Mouse (Mus musculus) lung, embryonic 14.5 days (tissue): ENCODE data around the gene D1Ertd622e. TPM values are rescaled to one million over a fixed set of nuclear protein-coding genes. Genes with fewer than 3 reads are reported as not detected.
A peak's percentile ranks its signal among the peaks of the same experiment; 100 is the strongest.

Experiments
- ATAC-seq: fragments of 200-750 bp; cut with Nextera tagmentation; 2 replicates; pipeline ENCODE4 v1.8.0; 2017; ENCODE audit warnings: mild to moderate bottlenecking, moderate TSS enrichment, moderate library complexity; ENCODE audit not compliant: insufficient read depth
- DNase-seq: peaks from one replicate; pipeline ENCODE4 v3.0.0-alpha.2; 2015
- H3K27ac ChIP-seq: fragments of 300-500 bp; sonication (generic); 2 replicates; pipeline ENCODE4 v1.5.1; 2014; ENCODE audit warnings: low read depth, mild to moderate bottlenecking, moderate library complexity
- H3K27me3 ChIP-seq: fragments of 300-500 bp; sonication (generic); 2 replicates; pipeline ENCODE4 v1.6.1; 2014; ENCODE audit warnings: low read length, control low read depth; ENCODE audit not compliant: insufficient read depth
- H3K36me3 ChIP-seq: fragments of 300-500 bp; sonication (generic); 2 replicates; pipeline ENCODE4 v1.6.1; 2014; ENCODE audit warnings: control low read depth; ENCODE audit not compliant: insufficient read depth
- H3K4me1 ChIP-seq: fragments of 300-500 bp; sonication (generic); 2 replicates; pipeline ENCODE4 v1.6.1; 2014; ENCODE audit warnings: antibody characterized with exemption, control low read depth; ENCODE audit not compliant: insufficient read depth
- H3K4me2 ChIP-seq: fragments of 300-500 bp; sonication (generic); 2 replicates; pipeline ENCODE4 v1.6.1; 2014; ENCODE audit warnings: mild to moderate bottlenecking
- H3K4me3 ChIP-seq: fragments of 300-500 bp; sonication (generic); 2 replicates; pipeline ENCODE4 v1.5.1; 2014; ENCODE audit warnings: low read depth, low read length
- H3K9ac ChIP-seq: fragments of 300-500 bp; sonication (generic); 2 replicates; pipeline ENCODE4 v1.6.1; 2014
- H3K9me3 ChIP-seq: fragments of 300-500 bp; sonication (generic); 2 replicates; pipeline ENCODE4 v1.6.1; 2016; ENCODE audit warnings: low read depth, low read length, control low read depth
- CTCF ChIP-seq: IDR thresholded peaks from 2 replicates; pipeline ENCODE4 v1.5.1; 2016; ENCODE audit warnings: antibody characterized with exemption, low read depth
- WGBS: fragments of 180-500 bp; shearing (Covaris S2); extraction: QIAGEN DNeasy Blood & Tissue Kit; methylation state at CpG from one replicate; pipeline ENCODE4 v1.1.7; 2014; 5-methylcytosine and 5-hydroxymethylcytosine counted together
- polyA plus RNA-seq: library from polyadenylated mRNA; unstranded; fragments of >200 nt; fragmentation: Nextera tagmentation; extraction: Ambion mirVana; gene quantifications from 2 replicates; pipeline ENCODE4 v1.2.1, GENCODE M21; 2014

The D1Ertd622e gene
- 17.1 and 19.3 TPM in 2 replicates for polyA plus RNA-seq

GRCm38 (mm10) chr1:97661406-97662241, at the start of gene D1Ertd622e:
Gene D1Ertd622e, minus strand, starts transcription at chr1:97662074.
- H3K27me3 ChIP-seq: no peaks in the 10 kb centered on the region
- ATAC-seq (peak; percentile 94), DNase-seq (peak; percentile 87)
- peak within 1 kb of the TSS; percentile 70 for H3K9ac ChIP-seq
- no peaks in the 10 kb centered on the region for H3K36me3 ChIP-seq
- no peak for TF ChIP-seq CTCF
- H3K27ac ChIP-seq: peak within 1 kb of the TSS; percentile 77
- H3K4me1 ChIP-seq: no peaks in the 10 kb centered on the region
- under 1% methylated on average over 73 of the region's 106 CpGs for WGBS
- no peaks in the 10 kb centered on the region for H3K9me3 ChIP-seq
- peak within 1 kb of the TSS; percentile 66 for H3K4me3 ChIP-seq
- peak within 1 kb of the TSS; percentile 95 for H3K4me2 ChIP-seq

- no peaks in the 10 kb centered on the region for H3K9me3 ChIP-seq
- DNase-seq (no peak), ATAC-seq (no peak)
- H3K4me3 ChIP-seq: no peak overlapping the region
- no peak overlapping the region for H3K4me2 ChIP-seq
- H3K9ac ChIP-seq: no peak overlapping the region
- no peaks in the 10 kb centered on the region for H3K4me1 ChIP-seq
- no peaks in the 10 kb centered on the region for H3K27me3 ChIP-seq
- TF ChIP-seq CTCF: no peak
- H3K27ac ChIP-seq: no peak overlapping the region
- peaks cover 43% of the 10 kb centered on the region for H3K36me3 ChIP-seq
- WGBS: 82% methylated on average over 3 of the region's 3 CpGs
These were observed 48.6 kb upstream of the D1Ertd622e start for GRCm38 (mm10) chr1:97710520-97710919.

DNA sequence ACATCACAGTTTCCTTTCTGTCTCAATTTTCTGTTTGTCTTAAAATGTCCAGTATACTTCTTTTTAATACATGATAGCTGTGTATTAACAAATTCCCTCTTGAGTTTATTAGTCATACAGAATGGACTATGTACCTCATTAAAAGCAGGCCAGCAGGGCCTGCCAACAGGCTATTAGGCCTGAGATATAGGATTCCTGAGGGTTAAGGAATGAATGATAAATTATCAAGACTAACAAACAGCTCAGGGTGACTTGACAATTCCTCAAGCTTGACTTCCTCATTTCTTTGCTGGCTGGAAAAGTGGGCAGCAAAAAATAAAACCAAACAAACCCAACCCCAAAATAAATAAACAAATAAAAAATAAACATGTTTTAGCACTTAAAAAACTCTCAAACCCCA, 43.5 kb upstream of the D1Ertd622e start:
- no peak overlapping the region for H3K4me3 ChIP-seq
- TF ChIP-seq CTCF: no peak
- H3K27me3 ChIP-seq: no peaks in the 10 kb centered on the region
- DNase-seq (no peak), ATAC-seq (no peak)
- no peak overlapping the region for H3K4me2 ChIP-seq
- no peak overlapping the region for H3K27ac ChIP-seq
- H3K36me3 ChIP-seq: peaks cover 16% of the 10 kb centered on the region
- no peaks in the 10 kb centered on the region for H3K4me1 ChIP-seq
- H3K9ac ChIP-seq: no peak overlapping the region
- H3K9me3 ChIP-seq: no peaks in the 10 kb centered on the region

GRCm38 (mm10) chr1:97704646-97705045, 42.8 kb upstream of the D1Ertd622e start:
- DNase-seq: no peak
- Histone ChIP-seq H3K27me3 (no peaks in the 10 kb centered on the region), H3K4me1 (no peaks in the 10 kb centered on the region), H3K9ac (no peak overlapping the region), H3K36me3 (peaks cover 16% of the 10 kb centered on the region), H3K9me3 (no peaks in the 10 kb centered on the region), H3K4me2 (no peak overlapping the region), H3K27ac (no peak overlapping the region), H3K4me3 (no peak overlapping the region)
- no peak for ATAC-seq
- WGBS: 82% methylated on average over 1 of the region's 1 CpGs
- TF ChIP-seq CTCF: no peak

GRCm38 (mm10) chr1:97698956-97699570, 37.2 kb upstream of the D1Ertd622e start:
- Histone ChIP-seq H3K36me3 (no peaks in the 10 kb centered on the region), H3K27me3 (no peaks in the 10 kb centered on the region), H3K27ac (no peak overlapping the region), H3K9me3 (no peaks in the 10 kb centered on the region), H3K4me3 (no peak overlapping the region), H3K4me2 (no peak overlapping the region), H3K4me1 (no peaks in the 10 kb centered on the region), H3K9ac (no peak overlapping the region)
- ATAC-seq (peak; percentile 35; the same call in 1 of the 2 replicates), DNase-seq (no peak)
- WGBS: 11% methylated on average over 11 of the region's 11 CpGs
- no peak for TF ChIP-seq CTCF

DNA sequence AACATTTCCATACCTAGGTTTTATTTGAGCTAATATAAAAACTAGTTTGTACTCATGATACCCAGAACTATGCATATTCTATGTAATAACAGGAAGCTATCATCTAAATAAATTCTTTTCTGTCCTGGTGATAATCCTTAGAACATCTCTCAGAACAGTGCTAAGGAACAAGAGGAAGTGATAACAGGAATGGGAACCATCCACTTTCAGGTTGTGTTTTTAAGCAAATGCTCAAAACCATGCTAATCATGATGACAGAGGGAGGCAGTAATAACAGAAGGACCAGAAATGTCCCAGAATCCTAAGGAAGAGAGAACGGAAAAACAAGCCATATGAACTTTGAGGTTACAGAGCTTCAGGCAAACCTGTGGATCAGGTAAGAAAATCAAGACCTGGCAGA, 35.4 kb upstream of the D1Ertd622e start:
- DNase-seq: no peak
- no peak for TF ChIP-seq CTCF
- Histone ChIP-seq H3K4me2 (no peak overlapping the region), H3K4me1 (no peaks in the 10 kb centered on the region), H3K4me3 (no peak overlapping the region), H3K36me3 (no peaks in the 10 kb centered on the region), H3K9ac (no peak overlapping the region), H3K27ac (no peak overlapping the region), H3K27me3 (no peaks in the 10 kb centered on the region), H3K9me3 (no peaks in the 10 kb centered on the region)
- 97% methylated on average over 1 of the region's 1 CpGs for WGBS
- no peak for ATAC-seq

DNA sequence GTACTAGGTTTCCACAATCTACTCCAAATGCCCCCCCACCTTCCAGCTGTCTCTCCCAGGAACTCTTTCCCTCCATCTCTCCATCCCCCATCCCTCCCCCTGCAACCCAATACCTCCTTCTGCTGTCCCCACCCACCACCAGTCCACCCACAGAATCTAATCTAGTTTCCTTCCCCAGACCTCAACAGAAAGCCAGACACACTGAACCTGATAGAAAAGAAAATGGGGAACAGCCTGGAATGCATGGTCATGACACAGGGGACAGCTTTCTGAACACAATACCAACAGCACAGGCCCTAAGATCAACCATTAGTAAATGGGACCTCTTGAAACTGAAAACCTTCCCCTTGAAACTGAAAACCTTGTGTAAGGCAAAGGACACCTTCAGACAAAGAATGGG, 32.0 kb upstream of the D1Ertd622e start:
- Histone ChIP-seq H3K36me3 (no peaks in the 10 kb centered on the region), H3K4me1 (no peaks in the 10 kb centered on the region), H3K4me2 (no peak overlapping the region), H3K4me3 (no peak overlapping the region), H3K9me3 (no peaks in the 10 kb centered on the region), H3K27ac (no peak overlapping the region), H3K9ac (no peak overlapping the region), H3K27me3 (no peaks in the 10 kb centered on the region)
- no peak for ATAC-seq
- DNase-seq: no peak
- no peak for TF ChIP-seq CTCF
